Comparison of ENCODE assay signal across 20 mouse cellular contexts in genomic region chr11:6035521-6035920, GRCm38 (mm10). TPM values are rescaled to one million over a fixed set of nuclear protein-coding genes. Genes with fewer than 3 reads are reported as not detected.
DNase-seq lines count a peak whose midpoint lies in the region; ATAC-seq and TF ChIP-seq lines count a peak whose summit lies in the region.
"Had no signal": no experiment of that assay in that cellular context is flagged by ENCODE, and none has a peak within 500 bp of the region (broad histone marks: within the 10 kb centered on the region; RNA-seq: fewer than 3 reads in every experiment).

No protein-coding gene starts in this region.

- no peaks in the 10 kb centered on the region for H3K27me3 ChIP-seq in hindbrain, embryonic 14.5 days (ENCODE audit: control insufficient read depth, insufficient read depth, low read length)
- H3K27me3 ChIP-seq in hindbrain, embryonic 12.5 days: no peaks in the 10 kb centered on the region; the same call in 1 of the 2 replicates
- H3K27me3 ChIP-seq in midbrain, postnatal 0 days (ENCODE audit: insufficient read depth, low read length): no peaks in the 10 kb centered on the region
- H3K27me3 ChIP-seq in midbrain, embryonic 15.5 days (replicated peaks): no peaks in the 10 kb centered on the region
- H3K27me3 ChIP-seq: embryonic facial prominence, embryonic 13.5 days; heart, embryonic 13.5 days; Patski had no signal

- no peak overlapping the region for H3K4me2 ChIP-seq in hindbrain, embryonic 14.5 days (replicated peaks)
- H3K4me2 ChIP-seq in hindbrain, embryonic 12.5 days (replicated peaks): no peak overlapping the region
- no peak overlapping the region for H3K4me2 ChIP-seq in midbrain, postnatal 0 days (ENCODE audit: low read depth, low read length, poor library complexity, severe bottlenecking)
- no peak overlapping the region for H3K4me2 ChIP-seq in midbrain, embryonic 15.5 days
- H3K4me2 ChIP-seq: embryonic facial prominence, embryonic 13.5 days; heart, embryonic 13.5 days had no signal

- no peaks in the 10 kb centered on the region for H3K9me3 ChIP-seq in hindbrain, embryonic 14.5 days (ENCODE audit: control insufficient read depth, low read length)
- H3K9me3 ChIP-seq in hindbrain, embryonic 12.5 days (replicated peaks): no peaks in the 10 kb centered on the region
- H3K9me3 ChIP-seq in midbrain, postnatal 0 days (ENCODE audit: low read length): no peaks in the 10 kb centered on the region
- no peaks in the 10 kb centered on the region for H3K9me3 ChIP-seq in midbrain, embryonic 15.5 days
- H3K9me3 ChIP-seq: embryonic facial prominence, embryonic 13.5 days; limb, embryonic 10.5 days had no signal

- H3K9ac ChIP-seq in hindbrain, embryonic 14.5 days: no peak overlapping the region
- H3K9ac ChIP-seq in hindbrain, embryonic 12.5 days: no peak overlapping the region
- H3K9ac ChIP-seq in midbrain, postnatal 0 days (replicated peaks; ENCODE audit: low read length, poor library complexity, severe bottlenecking): no peak overlapping the region
- H3K9ac ChIP-seq in midbrain, embryonic 15.5 days: no peak overlapping the region
- H3K9ac ChIP-seq: embryonic facial prominence, embryonic 13.5 days; heart, embryonic 13.5 days; liver, postnatal 0 days had no signal

- H3K27ac ChIP-seq in hindbrain, embryonic 14.5 days: no peak overlapping the region
- H3K27ac ChIP-seq in hindbrain, embryonic 12.5 days: no peak overlapping the region
- H3K27ac ChIP-seq in midbrain, postnatal 0 days (ENCODE audit: low read depth, low read length): no peak overlapping the region
- no peak overlapping the region for H3K27ac ChIP-seq in midbrain, embryonic 15.5 days
- H3K27ac ChIP-seq: embryonic facial prominence, embryonic 13.5 days; gastrocnemius, adult 2 months; heart, embryonic 13.5 days; limb, embryonic 10.5 days had no signal

- 55% methylated on average over 3 of the region's 3 CpGs for WGBS in hindbrain, embryonic 14.5 days
- WGBS in hindbrain, embryonic 12.5 days: 88% methylated on average over 3 of the region's 3 CpGs
- WGBS in midbrain, postnatal 0 days: 72% methylated on average over 3 of the region's 3 CpGs
- WGBS in midbrain, embryonic 15.5 days: 76% methylated on average over 3 of the region's 3 CpGs

- no peaks in the 10 kb centered on the region for H3K4me1 ChIP-seq in hindbrain, embryonic 14.5 days (replicated peaks; ENCODE audit: control insufficient read depth, insufficient read depth, low read length)
- peaks cover 3% of the 10 kb centered on the region for H3K4me1 ChIP-seq in hindbrain, embryonic 12.5 days
- H3K4me1 ChIP-seq in midbrain, postnatal 0 days (ENCODE audit: insufficient read depth, low read length): no peaks in the 10 kb centered on the region
- H3K4me1 ChIP-seq in midbrain, embryonic 15.5 days: peaks cover 6% of the 10 kb centered on the region; the same call in 1 of the 2 replicates
- H3K4me1 ChIP-seq: embryonic facial prominence, embryonic 13.5 days had no signal

- H3K4me3 ChIP-seq in hindbrain, embryonic 14.5 days (replicated peaks; ENCODE audit: low read length): no peak overlapping the region
- no peak overlapping the region for H3K4me3 ChIP-seq in hindbrain, embryonic 12.5 days
- H3K4me3 ChIP-seq in midbrain, postnatal 0 days (ENCODE audit: low read depth, low read length): no peak overlapping the region
- H3K4me3 ChIP-seq in midbrain, embryonic 15.5 days: no peak overlapping the region
- H3K4me3 ChIP-seq: embryonic facial prominence, embryonic 13.5 days; gastrocnemius, adult 2 months; heart, embryonic 13.5 days; limb, embryonic 10.5 days had no signal

- ATAC-seq in hindbrain, embryonic 14.5 days (ENCODE audit: low FRiP score): no peak
- no peak for ATAC-seq in hindbrain, embryonic 12.5 days (ENCODE audit: low FRiP score)
- no peak for ATAC-seq in midbrain, postnatal 0 days (ENCODE audit: low FRiP score)
- ATAC-seq in midbrain, embryonic 15.5 days (replicated peaks): no peak
- no peak for ATAC-seq in erythroblast, adult 5-6 weeks (replicated peaks; ENCODE audit: low FRiP score, poor library complexity, severe bottlenecking)
- ATAC-seq: inflammation-experienced regulatory T-cells, adult 6 months; liver, postnatal 0 days; Patski had no signal

- no peak for TF ChIP-seq CTCF in midbrain, postnatal 0 days (IDR thresholded peaks at IDR 0.05)

- H3K36me3 ChIP-seq in hindbrain, embryonic 14.5 days (replicated peaks; ENCODE audit: control insufficient read depth, insufficient read depth): no peaks in the 10 kb centered on the region
- H3K36me3 ChIP-seq in hindbrain, embryonic 12.5 days: no peaks in the 10 kb centered on the region
- no peaks in the 10 kb centered on the region for H3K36me3 ChIP-seq in midbrain, postnatal 0 days (ENCODE audit: insufficient read depth, low read length)
- no peaks in the 10 kb centered on the region for H3K36me3 ChIP-seq in midbrain, embryonic 15.5 days (replicated peaks)
- H3K36me3 ChIP-seq: embryonic facial prominence, embryonic 13.5 days; heart, embryonic 13.5 days; limb, embryonic 10.5 days had no signal

- peak; percentile 55 for DNase-seq in hindbrain, embryonic 14.5 days (ENCODE audit: low spot score)
- peak; percentile 56 for DNase-seq in midbrain, postnatal 0 days (ENCODE audit: low spot score)
- peak; percentile 75 for DNase-seq in cerebellum, adult 9-10 months
- DNase-seq in spleen, postnatal 10 days (ENCODE audit: low spot score in 2 of 2): no peak
- DNase-seq: adrenal gland, postnatal 14 days; gastrocnemius, adult 2 months; heart, adult 11 months; kidney, adult 2 months; kidney, postnatal 10 days; liver, postnatal 0 days; lung, postnatal 4 days; thymus, postnatal 25 days had no signal

RNA-seq across cellular contexts. Expression of gene Camk2b, which starts 30.6 kb away (rescaled TPM):
- 117 and 126 TPM in 2 replicates for polyA plus RNA-seq in hindbrain, embryonic 14.5 days (2014; fragmentation: Nextera tagmentation; extraction: Ambion mirVana)
- 16.5 and 17.3 TPM in 2 replicates for polyA plus RNA-seq in hindbrain, embryonic 12.5 days (2016; fragmentation: Nextera tagmentation; extraction: Ambion mirVana)
- 195 and 225 TPM in 2 replicates for total RNA-seq in midbrain, postnatal 0 days (2014; rRNA removed)
- polyA plus RNA-seq in midbrain, postnatal 0 days (2015; fragmentation: Nextera tagmentation; extraction: Ambion mirVana): 199 and 208 TPM in 2 replicates
- polyA plus RNA-seq in midbrain, embryonic 15.5 days (2015; fragmentation: Nextera tagmentation; extraction: Ambion mirVana): 134 and 147 TPM in 2 replicates
- not detected in 2 replicates for total RNA-seq in erythroblast, adult 5-6 weeks (2015; ENCODE audit: low replicate concordance)
- 0.14 TPM in 1 of 2 replicates, not detected in the other for total RNA-seq in erythroblast, adult 5-6 weeks (2017; ENCODE audit: low replicate concordance)

Comparison
In these comparisons a context has a peak if more than half of its experiments do, and no peak if none do; other contexts are left out.
1. DNase-seq: peak in hindbrain, embryonic 14.5 days (single experiment), midbrain, postnatal 0 days (single experiment) and cerebellum, adult 9-10 months (single experiment); none in spleen, postnatal 10 days (0 of 2).